1 mouse cellular context compared by ENCODE assay signal in genomic region chr5:91721231-91722096, GRCm38 (mm10).
A peak's percentile ranks its signal among the peaks of the same experiment; 100 is the strongest.
TF ChIP-seq lines count a peak whose summit lies in the region.

No protein-coding gene starts in this region.

TF ChIP-seq in MEL, 35 proteins besides CTCF, POLR2A, EP300 and RAD21 (continued from another document):
- TF ChIP-seq MXI1 (IDR thresholded peaks at IDR 0.05; ENCODE audit: low read depth, low read length) (no peak), POLR2AphosphoS5 (IDR thresholded peaks at IDR 0.05; ENCODE audit: borderline replicate concordance, low read depth, low read length) (no peak), ZKSCAN1 (IDR thresholded peaks at IDR 0.05; ENCODE audit: low read depth, low read length) (no peak), GATA1 (IDR thresholded peaks at IDR 0.05; ENCODE audit: low read depth, low read length) (peak; percentile 89), ZNF384 (IDR thresholded peaks at IDR 0.05; ENCODE audit: low read depth, low read length) (no peak), ETS1 (IDR thresholded peaks at IDR 0.05; ENCODE audit: low read depth, low read length) (no peak), KAT2A (conservative IDR thresholded peaks at IDR 0.05; ENCODE audit: low read depth, low read length) (no peak), ELF1 (IDR thresholded peaks at IDR 0.05; ENCODE audit: low read depth, low read length) (no peak)
TF ChIP-seq in MEL: peak in this region for 3.
